Mouse (Mus musculus) B cell, adult 2 months (primary cell): ENCODE measurements around the gene Utp4.

Source experiments
- DNase-seq, 2 experiments: peaks; one replicate each; pipeline ENCODE4 v3.0.0; 2022

Utp4 gene

GRCm38 (mm10) chr8:106941806-106942205, 48.4 kb downstream of the Utp4 start:
- no peak for DNase-seq

DNA sequence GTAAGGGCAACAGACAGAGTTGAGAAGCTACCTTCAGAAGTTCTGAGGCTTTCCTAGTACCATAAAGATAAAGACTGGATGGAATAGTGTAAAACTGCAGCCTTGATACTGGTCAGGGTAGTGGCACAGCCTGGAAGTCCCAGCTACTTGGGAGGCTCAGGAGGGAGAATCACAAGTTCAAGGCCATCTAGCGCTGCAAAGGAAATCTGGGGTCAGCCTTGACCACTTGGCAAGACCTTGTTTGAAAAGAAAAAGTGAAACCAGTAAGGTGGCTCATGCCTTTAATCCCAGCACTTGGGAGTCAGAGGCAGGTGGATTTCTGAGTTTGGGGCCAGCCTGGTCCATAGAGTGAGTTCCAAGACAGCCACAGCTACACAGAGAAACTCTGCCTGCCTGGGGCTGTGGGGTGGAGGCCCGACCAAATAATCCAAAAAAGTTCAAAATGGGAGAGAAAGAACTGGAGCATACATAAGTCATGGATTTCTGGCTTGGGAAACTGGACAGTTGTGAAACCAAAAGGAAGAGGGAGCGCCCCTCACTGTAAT, 50.5 kb downstream of the Utp4 start:
- DNase-seq = no peak

DNA sequence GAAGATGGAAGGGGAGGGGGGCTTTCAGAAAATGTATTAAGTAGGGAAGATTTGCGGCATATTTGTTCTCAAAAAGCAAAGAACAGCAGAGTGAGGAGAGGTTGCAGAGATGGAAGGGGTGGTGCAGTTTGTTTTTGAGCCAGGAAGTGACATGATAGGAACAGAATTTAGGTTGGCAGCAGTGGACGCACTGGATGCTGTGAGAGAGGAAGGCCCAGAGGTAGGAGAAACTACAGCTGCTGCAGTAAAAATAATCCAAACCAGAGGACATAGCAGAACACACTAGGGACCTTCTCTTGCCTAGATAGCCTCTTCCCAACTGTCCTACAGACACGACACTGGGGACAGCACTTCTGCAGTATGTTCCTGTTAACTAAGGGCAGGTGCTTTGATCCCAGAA, 51.3 kb downstream of the Utp4 start:
- DNase-seq = no peak

- DNase-seq = no peak
Measured at GRCm38 (mm10) chr8:106948678-106949243, 55.3 kb downstream of the Utp4 start.

- DNase-seq = no peak
Measured at GRCm38 (mm10) chr8:106951707-106952106, 58.3 kb downstream of the Utp4 start.

GRCm38 (mm10) chr8:106953571-106953970, 60.1 kb downstream of the Utp4 start:
- no peak for DNase-seq

GRCm38 (mm10) chr8:106957086-106957485, 63.6 kb downstream of the Utp4 start:
- DNase-seq = no peak

DNA sequence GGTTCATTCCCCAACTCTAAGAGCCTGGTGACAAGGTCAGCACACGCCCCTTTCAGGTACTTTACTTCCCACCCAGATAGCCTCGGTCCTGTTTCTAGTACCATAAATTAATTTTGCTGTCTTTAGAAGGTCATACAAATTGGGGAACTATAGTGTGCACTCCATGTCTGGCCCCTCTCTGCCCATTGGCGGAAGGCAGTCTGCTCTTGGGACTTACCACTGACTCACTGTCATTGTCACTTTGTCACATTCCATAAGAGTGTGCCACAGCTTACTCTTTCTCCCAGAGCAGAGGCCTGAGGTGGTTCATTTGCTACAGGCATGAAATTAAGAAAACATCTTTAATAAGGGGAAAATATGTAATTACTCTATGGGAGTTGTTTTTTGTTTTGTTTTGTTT, 64.8 kb downstream of the Utp4 start:
- DNase-seq = no peak

DNA sequence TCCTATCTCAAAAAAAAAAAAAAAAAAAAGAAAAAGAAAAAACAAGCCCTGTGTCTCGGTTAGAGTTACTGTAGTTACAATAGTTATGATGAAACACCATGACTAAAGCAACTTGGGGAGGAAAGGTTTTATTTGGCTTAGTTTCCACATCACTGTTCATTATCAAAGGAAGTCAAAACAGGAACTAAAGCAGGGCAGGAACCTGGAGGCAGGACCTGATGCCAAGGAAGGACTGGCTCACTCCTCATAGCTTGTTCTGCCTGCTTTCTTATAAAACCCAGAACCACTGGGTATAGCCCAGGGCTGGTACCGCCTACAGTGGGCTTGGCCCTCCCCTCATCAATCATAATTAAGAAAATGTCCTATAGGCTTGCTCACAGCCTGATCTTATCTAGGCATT, 66.2 kb downstream of the Utp4 start:
- DNase-seq = no peak

DNA sequence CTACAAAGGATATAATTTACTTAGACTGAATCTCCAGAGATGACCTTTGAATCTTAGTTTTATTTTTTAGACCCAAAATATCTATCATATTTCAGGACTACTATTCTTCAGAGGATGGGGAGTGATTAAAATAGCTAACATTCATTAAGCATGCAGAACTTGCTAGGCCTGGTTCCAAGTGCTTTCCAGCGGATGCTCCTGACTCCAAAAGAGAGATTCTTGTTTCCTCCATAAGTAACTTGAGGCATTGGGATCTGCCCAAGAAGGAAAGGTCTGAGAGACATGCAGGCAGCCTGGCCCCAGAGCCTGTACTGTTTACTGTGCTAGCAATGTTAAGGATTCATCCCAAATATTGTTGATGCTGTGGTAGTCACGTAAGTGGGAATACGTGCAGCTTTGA, 68.9 kb downstream of the Utp4 start:
- no peak for DNase-seq

DNA sequence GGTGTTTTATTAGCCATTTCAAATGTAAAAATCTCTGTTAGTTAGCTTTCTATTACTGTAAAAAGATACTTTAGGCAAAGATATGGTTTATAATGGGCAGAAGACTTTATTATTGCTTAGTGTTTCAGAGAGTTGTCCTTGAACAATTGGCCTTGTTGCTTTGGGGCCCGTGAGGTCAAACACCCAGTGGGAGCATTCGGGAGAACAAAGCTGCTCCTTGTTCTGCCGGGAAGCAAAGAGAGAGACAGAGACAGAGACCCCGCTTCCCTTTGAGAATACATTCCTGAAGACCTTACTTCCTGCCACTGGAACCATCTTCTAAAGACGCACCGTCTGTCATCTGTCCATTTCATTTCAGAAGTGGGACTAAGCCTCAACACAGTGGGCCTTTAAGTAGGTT, 69.9 kb downstream of the Utp4 start:
- DNase-seq = no peak

DNA sequence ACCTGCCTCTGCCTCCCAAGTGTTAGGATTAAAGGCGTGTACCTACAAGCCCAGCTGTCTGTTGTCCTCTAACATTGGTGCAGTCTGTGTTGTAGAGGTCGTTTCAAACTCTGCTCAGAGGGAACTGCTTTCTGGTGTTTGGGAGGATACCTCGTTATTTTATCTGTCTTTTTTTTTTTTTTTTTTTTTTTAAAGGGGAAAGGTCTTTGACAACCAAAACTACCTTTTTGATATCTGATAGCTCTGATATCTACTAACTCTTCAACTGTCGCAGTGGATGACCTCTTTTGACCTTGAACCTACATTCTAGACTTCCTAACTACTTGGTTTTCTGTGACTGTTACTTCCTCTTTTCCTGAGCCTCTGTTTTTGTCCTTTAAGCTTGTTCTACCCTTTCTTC, 71.1 kb downstream of the Utp4 start:
- no peak for DNase-seq

DNA sequence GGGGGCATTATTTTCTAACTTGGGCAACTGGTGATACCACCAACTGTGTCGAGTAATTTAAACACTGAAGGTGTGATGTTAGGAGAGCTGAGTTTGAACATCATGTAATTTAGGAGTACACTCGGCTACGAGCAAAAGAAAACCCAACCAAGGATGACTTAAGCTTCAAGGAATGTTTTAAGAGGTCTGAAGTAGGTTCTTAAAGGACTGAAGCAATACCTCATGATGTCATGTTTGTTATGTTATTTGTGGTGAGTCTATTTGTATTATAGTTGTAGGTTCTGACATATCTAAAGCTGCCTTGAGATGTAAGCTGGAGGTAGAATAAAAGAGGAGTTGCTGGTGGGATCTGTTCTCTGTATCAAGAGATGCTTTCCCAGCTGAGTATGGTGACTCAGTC, 76.5 kb downstream of the Utp4 start:
- DNase-seq = no peak

DNA sequence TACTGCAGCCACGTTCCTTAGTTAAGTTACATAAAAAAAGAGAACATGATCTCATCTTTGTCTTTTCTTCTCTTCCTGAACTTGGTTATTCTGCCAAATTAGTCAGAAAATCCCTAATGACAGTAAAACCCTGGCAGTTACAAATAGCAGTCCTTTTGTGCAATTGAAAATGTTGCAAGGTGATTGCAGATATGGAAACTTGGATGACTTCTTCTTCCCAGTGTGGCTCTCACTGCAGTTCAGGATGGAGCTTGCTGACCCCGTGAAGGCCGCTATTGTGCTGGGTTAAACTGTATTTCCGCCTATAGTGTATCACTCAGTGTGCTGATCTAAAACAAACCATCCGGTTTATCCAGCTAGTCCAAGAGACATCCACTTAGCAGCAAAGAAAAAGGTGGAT, 78.5 kb downstream of the Utp4 start:
- DNase-seq = no peak
